Mouse (Mus musculus) lung, postnatal 0 days (tissue): ENCODE data around the gene Spsb4.

Source experiments
- CTCF ChIP-seq: IDR thresholded peaks from 2 replicates; pipeline ENCODE4 v1.5.1; 2016; ENCODE audit warnings: antibody characterized with exemption, mild to moderate bottlenecking
- EP300 ChIP-seq: IDR thresholded peaks from 2 replicates; pipeline ENCODE4 v1.6.1; 2016; ENCODE audit warnings: antibody characterized with exemption, mild to moderate bottlenecking, control low read depth

GRCm38 (mm10) chr9:96948546-96948945, 70.1 kb downstream of the Spsb4 start:
- TF ChIP-seq EP300 (no peak), CTCF (no peak)
